Comparison of ENCODE assay signal across 8 mouse cellular contexts in the genomic region with DNA sequence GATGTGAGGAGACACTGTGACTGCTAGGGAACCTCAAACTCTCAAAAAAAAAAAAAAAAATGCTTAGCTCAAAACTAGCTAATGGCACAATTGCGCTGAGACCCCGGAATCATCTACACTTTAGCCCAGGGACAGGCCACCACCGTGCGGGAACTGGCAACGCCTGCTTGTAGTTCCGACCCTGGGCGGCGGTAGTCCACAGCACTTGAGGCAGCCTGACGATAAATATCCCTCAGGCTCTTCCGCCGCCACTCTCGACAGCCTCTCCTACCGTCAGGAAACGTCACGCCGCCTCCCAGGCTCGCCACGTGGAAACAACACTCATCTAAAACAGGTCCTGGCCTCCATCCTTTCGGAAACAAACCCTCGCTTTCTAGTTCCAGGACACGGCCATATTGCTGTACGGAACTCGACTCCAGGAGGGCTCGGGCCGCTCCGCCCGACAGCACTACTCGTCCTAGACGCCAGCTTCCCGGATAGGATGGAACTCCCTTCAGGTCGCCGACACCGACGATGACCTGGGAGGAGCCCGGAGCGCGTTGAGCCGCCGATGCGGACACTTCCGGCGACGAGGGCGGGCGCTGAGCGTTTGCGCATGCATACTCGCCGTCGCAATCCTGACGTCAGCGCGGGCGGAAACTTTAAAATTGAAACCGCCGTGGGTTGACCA. TPM values are rescaled to one million over a fixed set of nuclear protein-coding genes. Genes with fewer than 3 reads are reported as not detected.
A peak's percentile ranks its signal among the peaks of the same experiment; 100 is the strongest.
DNase-seq lines count a peak whose midpoint lies in the region; ATAC-seq and TF ChIP-seq lines count a peak whose summit lies in the region.

A gene (minus strand): TSS at position 554 of the 670 bp plus-strand sequence.

- peak; percentile 48; the same call in 1 of the 2 replicates for TF ChIP-seq POLR2A in lung, adult 2 months (IDR thresholded peaks at IDR 0.05; ENCODE audit: borderline replicate concordance, extremely low read depth, low read depth, low read length)

- no peaks in the 10 kb centered on the region for H3K36me3 ChIP-seq in ES-E14 (ENCODE audit: control insufficient read depth, insufficient read depth, low read length, poor library complexity, severe bottlenecking)
- no peaks in the 10 kb centered on the region for H3K36me3 ChIP-seq in forebrain, embryonic 15.5 days

- H3K27ac ChIP-seq in ES-E14 (ENCODE audit: insufficient read depth, low read depth, low read length, poor library complexity, severe bottlenecking), result peak within 1 kb of the TSS; percentile 91
- peak within 1 kb of the TSS; percentile 96 for H3K27ac ChIP-seq in forebrain, embryonic 15.5 days (replicated peaks)

- peak; percentile 87 for DNase-seq in ES-E14 (ENCODE audit: low read depth, low spot score)
- DNase-seq in cerebellum, adult 11-12 months, result peak; percentile 94
- DNase-seq in heart, postnatal 25 days (ENCODE audit: low spot score), result peak; percentile 87
- DNase-seq in layer of hippocampus, adult 18-20 months (ENCODE audit: low spot score in 2 of 2), result peak; percentile 92 to 95
- DNase-seq in lung, adult 2 months, result peak; percentile 87
- DNase-seq in thymus, adult 18-20 months, result peak; percentile 72 to 75

- WGBS in forebrain, embryonic 15.5 days, result under 1% methylated on average over 56 of the region's 56 CpGs
- under 1% methylated on average over 56 of the region's 56 CpGs for WGBS in lung, adult 2 months

- TF ChIP-seq CTCF in lung, adult 2 months (IDR thresholded peaks at IDR 0.05; ENCODE audit: insufficient read depth, low read length), result no peak

- peak within 1 kb of the TSS; percentile 65 for H3K4me2 ChIP-seq in forebrain, embryonic 15.5 days (replicated peaks)

- intact Hi-C loops in heart, postnatal 25 days (cut with DNase I), result no loop called here

- peak; percentile 97 for ATAC-seq in forebrain, embryonic 15.5 days (replicated peaks)
- ATAC-seq in neutrophil, adult 5-6 weeks (ENCODE audit: extremely low read depth, insufficient number of reproducible peaks, low FRiP score, poor library complexity, severe bottlenecking), result peak; percentile 91

- peak within 1 kb of the TSS; percentile 97 for H3K9ac ChIP-seq in ES-E14 (ENCODE audit: insufficient read depth, low read depth, low read length, poor library complexity, severe bottlenecking)
- H3K9ac ChIP-seq in forebrain, embryonic 15.5 days (replicated peaks), result peak within 1 kb of the TSS; percentile 72

- no peaks in the 10 kb centered on the region for H3K27me3 ChIP-seq in forebrain, embryonic 15.5 days

- in situ Hi-C loops in ES-E14 (cut with MboI; ENCODE audit: low sequenced_read_pairs in 2 of 2, unreplicated experiment in 2 of 2), result no loop called here

- H3K4me3 ChIP-seq in ES-E14 (ENCODE audit: insufficient read depth in 1 of 2, low read depth in 1 of 2, low read length in 2 of 2, poor library complexity in 1 of 2, severe bottlenecking in 1 of 2), result peak within 1 kb of the TSS; percentile 87 to 90
- peak within 1 kb of the TSS; percentile 66 for H3K4me3 ChIP-seq in forebrain, embryonic 15.5 days
- peak within 1 kb of the TSS; percentile 100 for H3K4me3 ChIP-seq in lung, adult 2 months (replicated peaks; ENCODE audit: extremely low read depth, low read depth, low read length)

- peaks cover 0 to 2% of the 10 kb centered on the region in 2 experiments; a peak in 1 of 4 replicates for H3K4me1 ChIP-seq in ES-E14 (ENCODE audit: control insufficient read depth in 2 of 2, insufficient read depth in 2 of 2, low read length in 2 of 2, poor library complexity in 1 of 2)
- H3K4me1 ChIP-seq in forebrain, embryonic 15.5 days, result peaks cover 32% of the 10 kb centered on the region
- H3K4me1 ChIP-seq in lung, adult 2 months (ENCODE audit: control insufficient read depth, insufficient read depth, low read length), result no peaks in the 10 kb centered on the region

- H3K9me3 ChIP-seq in ES-E14 (ENCODE audit: control insufficient read depth, insufficient read depth, low read depth, low read length), result no peaks in the 10 kb centered on the region
- no peaks in the 10 kb centered on the region for H3K9me3 ChIP-seq in forebrain, embryonic 15.5 days

TF ChIP-seq in ES-E14, 5 proteins besides CTCF, POLR2A, EP300 and RAD21:
- peak; percentile 78 for TF ChIP-seq HCFC1 (IDR thresholded peaks at IDR 0.05; ENCODE audit: borderline replicate concordance, insufficient read depth, low read length)
- TF ChIP-seq ZC3H11A (IDR thresholded peaks at IDR 0.05; ENCODE audit: borderline replicate concordance, low read depth, low read length), result 0 out of 2 replicates have a peak, but pooled peaks have one; percentile 3
- peak; percentile 57; the same call in 1 of the 2 replicates for TF ChIP-seq ZNF384 (IDR thresholded peaks at IDR 0.05; ENCODE audit: low read depth, low read length)
- TF ChIP-seq MAFK (IDR thresholded peaks at IDR 0.05; ENCODE audit: insufficient read depth, low read depth, low read length), result no peak
- no peak for TF ChIP-seq CHD2 (IDR thresholded peaks at IDR 0.05; ENCODE audit: low read depth, low read length)

RNA-seq across cellular contexts. Expression of the gene that starts here (rescaled TPM):
- 21.6 and 23.0 TPM in 2 replicates for total RNA-seq in ES-E14 (2012; rRNA removed)
- polyA plus RNA-seq in forebrain, embryonic 15.5 days (2015; fragmentation: Nextera tagmentation; extraction: Ambion mirVana), result 28.3 and 30.9 TPM in 2 replicates
- 1 to 10 TPM; 7.5 to 9.3 TPM for total RNA-seq in heart, postnatal 25 days (2021)
- total RNA-seq in layer of hippocampus, adult 18-20 months (2021), result 10 to 100 TPM; 13.7 to 14.5 TPM
- polyA plus RNA-seq in lung, adult 2 months (2012; rRNA removed), result 2.8 and 3.9 TPM in 2 replicates
- total RNA-seq in neutrophil, adult 5-6 weeks (2017), result 17.9 and 19.9 TPM in 2 replicates

Comparison
In these comparisons a context has a peak if more than half of its experiments do, and no peak if none do; other contexts are left out.
1. Peak in every context shown above with its lines: DNase-seq, ATAC-seq, H3K4me3 ChIP-seq and H3K27ac ChIP-seq.